In genomic region chr1:88699856-88700791, GRCm38 (mm10) we compare ENCODE assay signal across 8 mouse cellular contexts. TPM values are rescaled to one million over a fixed set of nuclear protein-coding genes. Genes with fewer than 3 reads are reported as not detected.
DNase-seq lines count a peak whose midpoint lies in the region; ATAC-seq and TF ChIP-seq lines count a peak whose summit lies in the region.

No protein-coding gene starts in this region.

- WGBS in heart, embryonic 16.5 days: 12% methylated on average over 25 of the region's 25 CpGs
- WGBS in midbrain, embryonic 10.5 days: 4% methylated on average over 25 of the region's 25 CpGs

- peak overlapping the region; percentile 89 for H3K27ac ChIP-seq in heart, embryonic 16.5 days (ENCODE audit: low read length)
- peak overlapping the region; percentile 98 for H3K27ac ChIP-seq in midbrain, embryonic 10.5 days (replicated peaks)

- peak overlapping the region; percentile 54 for H3K4me3 ChIP-seq in E14TG2a.4 (replicated peaks; ENCODE audit: low read length)
- H3K4me3 ChIP-seq in heart, embryonic 16.5 days (ENCODE audit: low read length): peak overlapping the region; percentile 76
- H3K4me3 ChIP-seq in midbrain, embryonic 10.5 days: peak overlapping the region; percentile 96

- peak; percentile 66 for DNase-seq in 3134 (ENCODE audit: extremely low read depth, insufficient read length, low spot score)
- peak; percentile 50 for DNase-seq in embryo, embryonic 10 days (ENCODE audit: low spot score)
- DNase-seq in kidney, postnatal 25 days: peak; percentile 36 to 62
- DNase-seq in midbrain, embryonic 10.5 days (ENCODE audit: low spot score): peak; percentile 63
- DNase-seq in thymus, postnatal 0 days (ENCODE audit: low spot score): peak; percentile 79
- no peak for DNase-seq in urinary bladder, postnatal 4 days (ENCODE audit: low spot score in 2 of 2)

- no peak for ATAC-seq in heart, embryonic 16.5 days (replicated peaks; ENCODE audit: extremely low read depth, insufficient read depth, low FRiP score)

- TF ChIP-seq CTCF in E14TG2a.4 (conservative IDR thresholded peaks at IDR 0.05; ENCODE audit: low read length): no peak

- H3K9ac ChIP-seq in heart, embryonic 16.5 days (ENCODE audit: low read length): peak overlapping the region; percentile 90

- H3K36me3 ChIP-seq in E14TG2a.4 (ENCODE audit: insufficient read depth, low read length): 0 out of 2 replicates have a peak, but pooled peaks cover 6% of the 10 kb centered on the region
- H3K36me3 ChIP-seq in heart, embryonic 16.5 days (ENCODE audit: control insufficient read depth, insufficient read depth): no peaks in the 10 kb centered on the region
- H3K36me3 ChIP-seq in midbrain, embryonic 10.5 days: peaks cover 22% of the 10 kb centered on the region

- peak overlapping the region; percentile 87 for H3K4me2 ChIP-seq in heart, embryonic 16.5 days (ENCODE audit: low read depth, low read length)

- H3K9me3 ChIP-seq in E14TG2a.4 (ENCODE audit: low read length): no peaks in the 10 kb centered on the region
- no peaks in the 10 kb centered on the region for H3K9me3 ChIP-seq in heart, embryonic 16.5 days (replicated peaks; ENCODE audit: control insufficient read depth, low read length)
- H3K9me3 ChIP-seq in midbrain, embryonic 10.5 days (replicated peaks): no peaks in the 10 kb centered on the region

- peaks cover 59% of the 10 kb centered on the region for H3K27me3 ChIP-seq in E14TG2a.4 (ENCODE audit: insufficient read depth, low read length)
- H3K27me3 ChIP-seq in heart, embryonic 16.5 days (ENCODE audit: control insufficient read depth, insufficient read depth, low read length): no peaks in the 10 kb centered on the region
- H3K27me3 ChIP-seq in midbrain, embryonic 10.5 days (ENCODE audit: low read depth, poor library complexity, severe bottlenecking): peaks cover 22% of the 10 kb centered on the region

- H3K4me1 ChIP-seq in E14TG2a.4 (replicated peaks; ENCODE audit: low read depth, low read length): peaks cover 23% of the 10 kb centered on the region
- H3K4me1 ChIP-seq in heart, embryonic 16.5 days (ENCODE audit: control insufficient read depth, insufficient read depth, low read length): peaks cover 5% of the 10 kb centered on the region
- peaks cover 44% of the 10 kb centered on the region for H3K4me1 ChIP-seq in midbrain, embryonic 10.5 days

RNA-seq across cellular contexts. Expression of gene Arl4c, which starts 1.9 kb away (rescaled TPM):
- 7.7 and 7.9 TPM in 2 replicates for polyA plus RNA-seq in heart, embryonic 16.5 days (2015; fragmentation: Nextera tagmentation; extraction: Ambion mirVana)
- 18.6 and 22.4 TPM in 2 replicates for polyA plus RNA-seq in midbrain, embryonic 10.5 days (2016; fragmentation: Nextera tagmentation; extraction: Ambion mirVana)
- polyA plus RNA-seq in thymus, postnatal 0 days (2015; fragmentation: Nextera tagmentation; extraction: Ambion mirVana): 22.8 and 27.4 TPM in 2 replicates

Comparison
In these comparisons a context has a peak if more than half of its experiments do, and no peak if none do; other contexts are left out.
1. DNase-seq: peak in 3134 (single experiment), embryo, embryonic 10 days (single experiment), kidney, postnatal 25 days (2 of 2), midbrain, embryonic 10.5 days (single experiment) and thymus, postnatal 0 days (single experiment); none in urinary bladder, postnatal 4 days (0 of 2).
2. Peak in every context shown above with its lines, with median percentiles within 50 percentile points of each other: H3K4me3 ChIP-seq.